Mouse (Mus musculus): ENCODE results near the gene Tcf15. TPM values are rescaled to one million over a fixed set of nuclear protein-coding genes. Genes with fewer than 3 reads are reported as not detected.

The Tcf15 gene
- total RNA-seq, 2 experiments from 2014 or later = 44.1 to 53.6 TPM

Other genes with a start within 250 kb of the Tcf15 start
- under 1 TPM; 0.10 to 0.22 TPM for gene Angpt4, start 232.4 kb upstream of the Tcf15 start, total RNA-seq (2021)
- gene Fam110a, start 163.3 kb upstream of the Tcf15 start, total RNA-seq (2021) = 1 to 10 TPM; 5.7 to 7.3 TPM
- gene Slc52a3, start 147.1 kb upstream of the Tcf15 start, total RNA-seq (2021) = 1 to 10 TPM; 2.1 to 2.6 TPM
- gene Scrt2, start 62.0 kb upstream of the Tcf15 start, total RNA-seq (2021) = not detected
- 10 to 100 TPM; 11.3 to 12.1 TPM for gene Srxn1, start 38.0 kb upstream of the Tcf15 start, total RNA-seq (2021)
- 100 to 1,000 TPM; 106 to 107 TPM for gene Csnk2a1, start 83.3 kb downstream of the Tcf15 start, total RNA-seq (2021)
- gene Tbc1d20, start 150.3 kb downstream of the Tcf15 start, total RNA-seq (2021) = 10 to 100 TPM; 61.4 to 71.4 TPM
- 10 to 100 TPM; 72.5 to 76.8 TPM for gene Rbck1, start 189.1 kb downstream of the Tcf15 start, total RNA-seq (2021)
- 1 to 10 TPM; 3.2 to 3.9 TPM for gene Trib3, start 200.5 kb downstream of the Tcf15 start, total RNA-seq (2021)
- gene Nrsn2, start 233.1 kb downstream of the Tcf15 start, total RNA-seq (2021) = not detected